Mouse (Mus musculus): Measurements from ENCODE around the gene Usp2. TPM values are rescaled to one million over a fixed set of nuclear protein-coding genes. Genes with fewer than 3 reads are reported as not detected.

Usp2 gene
- 9.1 and 11.0 TPM in 2 replicates for polyA plus RNA-seq (2012; rRNA removed)

GRCm38 (mm10) chr9:44066785-44067225 lies at the start of gene Usp2:
Usp2 (plus strand) TSS chr9:44067021.

GRCm38 (mm10) chr9:44042836-44043707 lies 23.7 kb upstream of the Usp2 start, which contains the start of gene Thy1:
Thy1 (plus strand) TSS chr9:44043384.

GRCm38 (mm10) chr9:44101490-44101889 lies 34.7 kb downstream of the Usp2 start, which contains the start of gene Mfrp:
Mfrp (plus strand) TSS chr9:44101729.

DNA sequence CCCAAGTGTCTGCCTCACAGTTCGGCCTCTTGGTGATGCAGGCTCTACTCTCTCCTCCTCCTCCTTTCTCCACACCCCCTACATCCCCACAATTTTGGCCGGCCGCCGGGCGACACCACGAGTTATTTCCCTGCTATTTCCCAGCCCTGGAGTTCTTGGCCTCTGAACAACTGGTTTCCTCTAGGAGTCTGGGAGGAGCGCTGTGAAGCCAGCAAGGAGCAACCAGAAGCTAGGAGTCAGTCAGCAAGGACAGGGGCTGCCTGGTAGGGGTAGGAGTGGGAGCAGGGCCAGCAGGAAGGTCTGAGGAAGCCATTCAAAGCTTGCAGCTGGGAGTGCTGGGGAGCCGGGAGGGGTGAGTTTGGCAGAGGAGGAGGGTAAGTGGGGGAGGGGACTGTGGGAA lies 40.3 kb downstream of the Usp2 start, which contains the start of gene C1qtnf5:
TSS of gene C1qtnf5 (plus strand) at position 136 of the 400 bp plus-strand sequence.

DNA sequence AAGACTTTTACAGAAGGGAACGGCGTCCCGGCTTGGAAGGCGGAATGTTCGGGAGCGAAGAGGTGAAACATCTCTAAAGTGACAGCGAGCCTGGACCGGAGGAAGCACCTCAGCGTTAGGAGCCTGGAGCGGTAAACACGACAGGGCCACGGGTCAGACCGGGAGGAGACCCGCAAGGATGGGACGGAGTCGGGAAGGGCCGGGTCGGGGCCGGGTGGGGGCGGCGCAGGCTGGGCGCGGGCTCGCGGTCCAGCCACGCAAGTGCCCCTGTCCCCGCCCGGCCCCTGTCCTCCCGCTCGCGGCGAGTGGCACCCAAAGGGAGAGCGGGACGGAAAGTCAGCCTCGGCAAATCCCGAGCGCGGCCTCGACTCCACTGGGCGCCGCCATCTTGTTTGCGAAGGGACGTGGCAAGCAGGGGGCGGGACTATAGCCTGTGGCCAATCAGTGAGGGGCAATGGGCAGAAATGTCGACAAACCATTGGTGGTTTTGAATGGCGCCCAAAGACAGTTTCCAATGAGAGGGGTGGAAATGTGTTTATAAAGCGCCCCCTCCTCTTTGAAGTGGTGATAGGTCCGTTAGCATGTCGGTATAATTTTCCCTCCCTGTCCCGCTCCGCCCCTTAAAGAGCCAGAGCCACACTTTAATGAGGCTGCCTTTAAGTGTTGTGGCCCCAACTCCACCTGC lies 46.4 kb downstream of the Usp2 start, which contains the start of the genes Gm49380 and Rnf26:
TSS of gene Gm49380 (minus strand) at position 396 of the 685 bp plus-strand sequence.
TSS of gene Rnf26 (minus strand) at position 413 of the 685 bp plus-strand sequence.

GRCm38 (mm10) chr9:44134101-44134850 lies 67.5 kb downstream of the Usp2 start, which contains the start of gene Mcam:
Mcam (plus strand) TSS chr9:44134469.

Other genes starting within 250 kb of the Usp2 start
- 39.7 and 39.9 TPM in 2 replicates for gene Thy1, start 23.6 kb upstream of the Usp2 start, polyA plus RNA-seq (2012; rRNA removed)
- not detected in 2 replicates for gene Mfrp, start 34.7 kb downstream of the Usp2 start, polyA plus RNA-seq (2012; rRNA removed)
- 23.7 and 30.8 TPM in 2 replicates for gene C1qtnf5, start 40.2 kb downstream of the Usp2 start, polyA plus RNA-seq (2012; rRNA removed)
- gene Gm49380, start 46.5 kb downstream of the Usp2 start, polyA plus RNA-seq (2012; rRNA removed), result not detected in 2 replicates
- 34.4 and 44.1 TPM in 2 replicates for gene Rnf26, start 46.5 kb downstream of the Usp2 start, polyA plus RNA-seq (2012; rRNA removed)
- gene Mcam, start 67.4 kb downstream of the Usp2 start, polyA plus RNA-seq (2012; rRNA removed), result 39.7 and 42.8 TPM in 2 replicates
- 8.4 and 10.9 TPM in 2 replicates for gene Cbl, start 167.0 kb downstream of the Usp2 start, polyA plus RNA-seq (2012; rRNA removed)
- 0.14 TPM in 1 of 2 replicates, not detected in the other for gene Ccdc153, start 173.7 kb downstream of the Usp2 start, polyA plus RNA-seq (2012; rRNA removed)
- 8.3 and 12.4 TPM in 2 replicates for gene Pdzd3, start 184.4 kb downstream of the Usp2 start, polyA plus RNA-seq (2012; rRNA removed)
- gene Nlrx1, start 201.6 kb downstream of the Usp2 start, polyA plus RNA-seq (2012; rRNA removed), result 27.5 and 33.1 TPM in 2 replicates
- gene Abcg4, start 221.6 kb downstream of the Usp2 start, polyA plus RNA-seq (2012; rRNA removed), result 4.7 and 6.7 TPM in 2 replicates
- gene Hinfp, start 238.7 kb downstream of the Usp2 start, polyA plus RNA-seq (2012; rRNA removed), result 17.5 and 22.3 TPM in 2 replicates